Mouse (Mus musculus): Measurements from ENCODE around the gene Tnnc1.

Tnnc1 gene

DNA sequence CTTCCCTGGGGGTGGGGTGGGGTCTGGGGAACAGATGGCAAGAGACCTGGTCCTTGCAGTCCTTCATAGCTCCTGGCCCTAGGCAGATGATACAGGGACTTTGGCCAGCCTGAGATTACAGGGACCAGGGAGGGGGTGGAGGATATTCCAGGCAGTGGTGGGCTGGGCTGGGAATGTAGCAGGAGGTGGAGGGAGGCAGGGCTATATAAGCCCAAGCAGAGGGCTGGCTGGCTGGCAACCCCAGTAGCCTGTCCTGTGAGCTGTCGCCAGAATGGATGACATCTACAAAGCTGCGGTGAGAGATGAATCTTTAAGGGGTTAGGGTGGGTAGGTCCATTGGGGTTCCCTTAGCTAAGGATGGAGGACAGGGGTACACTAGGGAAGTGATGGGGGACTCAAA is at the start of gene Tnnc1:
TSS of gene Tnnc1 (plus strand) at position 229 of the 400 bp plus-strand sequence.
- DNase-seq = no peak

DNA sequence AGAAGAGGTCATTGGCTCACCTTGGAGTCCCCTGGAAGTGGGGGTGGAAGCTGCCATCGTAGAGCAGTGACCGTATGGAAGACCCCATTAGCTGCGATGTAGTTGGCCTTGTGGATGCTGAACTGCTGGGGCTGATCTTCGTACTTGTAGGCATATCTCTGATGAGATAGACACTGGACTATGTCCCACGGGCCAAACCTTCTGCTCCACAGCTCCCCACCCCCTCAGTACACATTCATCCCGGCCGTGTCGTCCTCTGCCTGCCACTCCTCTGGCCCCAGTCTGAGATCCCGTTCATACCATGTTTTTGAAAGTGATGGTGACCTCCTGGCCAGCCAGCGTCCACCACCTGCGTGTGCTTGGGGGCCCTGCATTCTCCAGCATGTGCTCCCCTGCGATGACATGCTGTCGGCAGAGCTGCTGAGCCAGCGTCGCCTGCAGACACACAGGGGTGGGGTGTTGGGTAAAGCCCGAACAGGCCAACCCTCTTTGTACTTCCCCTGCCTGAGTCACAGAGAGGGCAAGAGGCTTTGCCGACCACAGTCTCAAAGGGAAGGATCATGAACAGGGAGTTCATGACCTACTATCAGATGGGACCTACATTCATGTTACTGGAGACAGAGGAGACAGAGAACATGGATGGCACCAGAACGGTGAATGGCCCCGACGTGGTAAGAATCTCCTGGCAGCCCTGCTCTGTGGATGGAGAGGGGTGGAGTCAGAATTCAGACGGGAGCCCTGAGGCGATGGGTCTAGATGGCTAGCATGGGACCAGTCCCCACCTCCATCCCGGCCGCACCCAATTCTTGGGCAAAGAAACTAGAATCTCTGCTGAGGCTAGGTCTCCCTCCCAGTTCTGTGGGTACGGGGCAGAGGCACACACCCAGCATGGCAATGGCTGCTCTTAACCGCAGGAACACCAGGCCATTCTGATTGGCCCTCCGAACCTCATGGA is 47.6 kb upstream of the Tnnc1 start:
- no peak for DNase-seq

DNA sequence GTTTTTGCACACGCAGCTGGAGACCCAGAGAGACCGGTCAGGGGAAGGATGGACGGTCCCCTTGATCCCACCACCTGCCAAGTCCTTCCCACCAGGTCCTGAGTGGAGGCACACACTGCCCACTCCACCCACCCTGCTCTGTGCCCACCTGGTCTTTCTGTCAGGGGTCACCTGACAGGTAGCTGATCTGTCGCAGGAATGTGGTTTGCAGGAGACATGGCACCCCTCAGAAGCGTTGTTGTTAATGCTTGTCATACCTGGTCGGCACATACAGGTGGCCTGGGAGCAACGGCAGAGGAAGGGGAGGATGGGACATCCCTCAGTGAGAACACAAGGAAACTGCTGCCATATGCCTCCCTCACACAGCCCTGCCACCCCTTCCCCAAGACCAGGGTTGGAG is 46.9 kb upstream of the Tnnc1 start:
- no peak for DNase-seq

DNA sequence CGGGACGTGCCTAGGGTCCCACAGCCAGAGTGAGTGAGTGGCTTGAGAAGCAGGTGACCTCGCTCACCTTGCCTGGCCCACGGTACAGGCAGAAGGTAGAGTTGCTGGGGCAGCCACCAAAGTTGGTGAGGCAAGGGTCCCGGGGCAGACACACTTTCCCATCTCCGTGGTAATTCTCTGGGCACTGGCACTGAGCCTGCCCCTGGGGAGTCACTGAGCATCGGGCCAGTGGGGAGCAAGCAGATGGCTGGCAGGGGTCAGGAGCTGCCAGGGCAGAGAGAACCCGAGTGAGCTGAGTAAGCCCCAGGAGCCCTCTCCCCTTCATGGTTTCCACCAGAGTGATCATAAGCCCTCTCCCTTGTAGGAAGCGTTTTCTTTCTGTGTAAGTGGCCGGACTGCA is 46.5 kb upstream of the Tnnc1 start:
- DNase-seq = no peak

DNA sequence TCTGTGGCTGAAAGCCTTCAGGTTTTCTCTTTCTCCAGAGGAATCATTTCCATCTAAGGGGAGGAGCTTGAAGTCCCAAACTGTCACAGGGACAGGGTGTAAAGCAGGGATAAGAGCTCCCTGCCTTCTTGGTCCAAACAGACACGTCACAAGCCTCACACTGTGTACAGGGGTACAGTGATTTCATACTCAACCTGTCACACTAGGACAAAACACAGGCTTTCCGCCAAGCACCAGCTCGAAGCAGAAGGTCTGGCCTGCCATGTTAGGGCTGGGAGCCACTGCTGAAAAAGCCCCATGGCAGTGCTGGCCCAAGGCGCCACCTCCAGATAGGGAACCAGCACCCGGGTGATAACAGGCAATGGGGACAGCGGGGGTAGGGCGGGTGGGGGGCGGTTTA is 44.0 kb upstream of the Tnnc1 start:
- no peak for DNase-seq

DNA sequence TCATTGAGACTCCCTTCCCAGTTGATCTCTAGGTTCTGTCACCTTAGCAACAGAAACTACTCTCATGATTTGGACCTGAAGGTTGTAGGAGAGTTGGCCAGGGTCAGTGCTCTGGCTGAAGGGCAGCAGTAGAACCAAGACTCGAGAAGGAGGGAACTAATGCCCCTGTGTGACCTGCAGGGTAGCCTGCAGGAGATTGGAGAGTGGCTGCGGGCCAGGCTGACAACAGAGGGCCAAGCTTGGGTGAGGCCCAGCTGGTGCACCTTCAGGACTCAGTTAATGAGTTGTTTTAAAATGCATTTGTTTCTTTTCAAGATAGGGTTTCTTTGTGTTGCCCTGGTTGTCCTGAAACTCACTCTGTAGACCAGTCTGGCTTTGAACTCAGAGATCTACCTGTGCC is 43.1 kb upstream of the Tnnc1 start:
- DNase-seq = no peak

DNA sequence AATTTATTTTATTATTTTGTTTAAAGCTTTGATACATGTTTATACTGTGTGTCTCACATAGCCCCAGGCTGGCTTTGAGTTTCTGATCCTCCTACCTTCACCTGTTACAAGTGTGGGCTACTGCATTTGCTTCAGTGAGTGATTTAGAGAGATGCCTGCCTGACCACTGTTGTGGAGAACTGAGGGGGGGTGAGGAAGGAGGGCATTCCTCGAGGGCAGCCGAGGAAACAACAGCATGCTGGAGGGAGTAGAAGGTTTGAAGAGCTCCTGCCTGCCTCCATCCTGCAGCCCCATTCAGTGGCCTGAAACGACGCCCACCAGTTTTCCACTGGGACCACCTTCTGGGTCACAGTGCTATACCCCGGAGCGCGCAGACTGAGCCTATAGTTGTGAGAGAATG is 42.7 kb upstream of the Tnnc1 start:
- no peak for DNase-seq

DNA sequence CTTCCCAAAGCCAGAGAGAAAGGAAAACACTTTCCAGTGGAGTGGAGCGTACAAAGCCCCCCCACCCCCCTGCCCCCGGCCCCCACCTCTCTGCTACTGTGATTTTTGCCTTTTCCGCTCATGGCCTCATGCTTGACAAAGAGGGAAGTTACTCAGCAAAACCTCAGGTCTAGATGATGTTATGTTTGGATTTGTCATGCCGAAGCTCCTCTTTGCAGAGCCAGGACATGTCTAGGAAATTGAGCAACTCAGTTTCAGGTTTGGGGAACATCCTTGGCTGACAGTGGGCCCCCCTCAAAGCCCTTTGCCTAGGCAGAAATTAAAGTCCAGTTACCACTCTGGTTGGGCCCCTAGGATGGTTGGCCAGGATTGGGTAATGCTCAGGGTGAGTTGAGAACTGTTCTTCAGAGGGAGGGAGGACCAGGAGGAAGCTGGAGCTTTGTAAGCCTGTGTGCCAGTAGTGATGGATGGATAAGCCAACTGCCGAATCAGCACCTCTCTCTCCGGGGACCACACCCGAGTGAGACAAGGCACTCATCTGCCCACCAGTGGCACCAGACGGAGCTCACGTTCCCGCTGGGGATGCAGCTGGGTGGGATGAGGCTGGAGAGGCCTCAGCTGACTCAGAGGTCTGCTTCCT is 42.0 kb upstream of the Tnnc1 start:
- DNase-seq = no peak

DNA sequence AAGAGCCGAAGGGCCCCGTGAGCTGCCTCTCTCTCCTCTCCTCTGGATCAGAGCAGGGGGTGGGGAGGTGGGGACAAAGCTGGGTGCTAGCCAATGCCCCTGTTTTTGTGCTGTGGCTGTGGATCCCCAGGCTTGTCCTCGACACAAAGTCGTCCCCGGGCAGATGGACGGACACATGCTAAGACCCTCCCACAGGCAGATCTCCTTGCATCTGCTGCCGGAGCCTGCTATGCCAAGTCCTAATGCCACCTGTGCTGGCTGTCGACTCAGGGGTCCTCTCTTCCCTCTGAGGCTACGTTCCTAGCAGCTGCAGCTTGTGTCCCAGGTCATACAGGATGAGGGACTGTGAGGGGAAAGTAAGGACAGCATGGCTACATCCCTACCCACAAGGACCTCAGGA is 41.3 kb upstream of the Tnnc1 start:
- DNase-seq = no peak

DNA sequence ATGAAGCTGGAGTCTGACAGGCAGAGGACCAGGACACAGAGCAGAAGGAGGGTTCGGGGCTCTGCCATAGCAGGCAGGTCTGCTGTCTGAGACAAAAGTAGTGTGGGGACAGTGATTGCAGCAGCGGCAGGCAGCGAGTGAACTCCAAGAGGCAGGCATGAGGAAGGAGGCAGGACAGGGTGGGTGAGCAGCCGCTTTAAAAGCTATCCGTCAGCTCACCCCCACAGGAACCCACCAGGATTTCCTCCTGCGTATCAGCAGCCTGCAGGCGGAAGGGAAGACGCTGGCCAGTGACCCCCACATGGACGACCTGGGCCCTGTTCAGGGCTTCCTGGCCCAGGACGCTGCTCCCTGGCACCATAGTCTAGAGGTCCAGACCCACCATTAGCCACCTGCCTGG is 39.7 kb upstream of the Tnnc1 start, which contains the start of gene Stab1:
TSS of gene Stab1 (minus strand) at position 217 of the 400 bp plus-strand sequence.
- DNase-seq = no peak

DNA sequence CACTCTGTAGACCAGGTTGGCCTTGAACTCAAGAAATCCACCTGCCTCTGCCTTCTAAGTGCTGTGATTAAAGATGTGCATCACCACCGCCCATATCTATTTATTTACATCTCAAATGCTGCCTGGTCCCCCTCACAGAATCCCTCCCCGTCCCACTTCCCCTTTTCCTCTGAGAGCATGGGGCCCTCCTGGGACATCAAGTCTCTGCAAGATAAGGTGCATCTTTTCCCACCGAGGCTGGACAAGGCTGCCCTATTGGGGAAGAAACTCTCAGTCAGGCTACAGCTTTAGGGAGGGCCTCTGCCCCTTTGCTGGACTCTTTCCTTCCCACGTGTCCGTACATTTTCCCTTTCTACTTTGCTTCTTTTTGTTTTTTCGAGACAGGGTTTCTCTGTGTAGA is 38.6 kb upstream of the Tnnc1 start:
- DNase-seq = no peak

DNA sequence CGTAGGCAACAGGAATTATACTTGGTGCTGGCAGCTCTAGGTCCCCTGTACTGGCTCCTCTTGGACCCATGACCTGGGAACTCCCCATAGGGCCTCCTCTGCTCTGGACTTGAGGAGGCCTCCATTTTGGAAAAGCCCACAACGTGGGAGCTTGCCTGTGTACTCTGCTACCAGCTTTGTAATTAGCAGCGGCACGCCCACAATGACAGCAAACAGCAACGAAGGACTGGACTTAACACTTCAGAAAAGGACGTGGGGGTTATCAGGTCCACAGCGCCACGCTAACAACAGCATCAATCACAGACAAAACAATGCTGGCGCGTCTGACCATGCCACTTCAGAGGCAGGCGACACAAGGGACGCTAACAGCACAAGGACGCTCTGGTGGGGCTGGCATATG is 37.1 kb upstream of the Tnnc1 start:
- DNase-seq = no peak

DNA sequence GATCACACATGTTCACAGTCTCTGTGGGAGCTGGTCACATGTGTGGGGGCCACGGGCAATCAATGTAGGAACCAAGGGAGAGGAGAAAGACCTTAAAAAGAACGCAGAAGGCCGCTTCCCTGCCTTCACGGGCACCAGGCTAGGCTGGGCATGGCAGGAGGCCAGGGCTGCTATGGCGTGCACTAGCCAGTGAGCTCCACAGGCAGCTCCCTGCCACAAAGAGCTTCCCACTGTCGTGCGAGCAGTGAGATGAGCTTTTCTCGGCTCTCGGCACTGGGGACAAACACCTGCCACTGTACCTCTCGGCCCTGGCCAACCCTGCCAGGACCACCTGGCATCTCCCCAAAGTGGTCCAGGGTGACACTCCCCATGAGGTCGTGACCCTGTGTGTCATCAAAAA is 36.7 kb upstream of the Tnnc1 start:
- DNase-seq = no peak

DNA sequence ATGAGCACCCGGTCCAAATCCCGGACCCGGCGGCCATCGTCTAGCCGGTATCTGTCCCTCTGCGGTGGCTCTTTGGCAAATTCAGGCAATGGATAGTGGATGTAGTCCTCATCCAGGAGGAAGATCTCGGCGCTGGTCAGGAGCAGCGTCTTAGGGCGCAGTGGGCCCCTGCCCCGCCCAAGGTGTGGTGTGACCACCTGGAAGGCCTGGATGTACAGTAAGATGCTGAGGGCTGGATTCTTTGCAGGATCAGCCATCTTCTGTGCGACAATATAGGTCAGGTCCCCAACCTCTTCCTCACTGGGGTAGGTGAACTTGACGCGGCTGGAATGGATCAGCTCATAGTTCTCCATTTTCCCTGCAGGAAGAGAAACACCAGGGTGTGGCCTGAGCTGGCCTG is 36.3 kb upstream of the Tnnc1 start:
- DNase-seq = no peak

DNA sequence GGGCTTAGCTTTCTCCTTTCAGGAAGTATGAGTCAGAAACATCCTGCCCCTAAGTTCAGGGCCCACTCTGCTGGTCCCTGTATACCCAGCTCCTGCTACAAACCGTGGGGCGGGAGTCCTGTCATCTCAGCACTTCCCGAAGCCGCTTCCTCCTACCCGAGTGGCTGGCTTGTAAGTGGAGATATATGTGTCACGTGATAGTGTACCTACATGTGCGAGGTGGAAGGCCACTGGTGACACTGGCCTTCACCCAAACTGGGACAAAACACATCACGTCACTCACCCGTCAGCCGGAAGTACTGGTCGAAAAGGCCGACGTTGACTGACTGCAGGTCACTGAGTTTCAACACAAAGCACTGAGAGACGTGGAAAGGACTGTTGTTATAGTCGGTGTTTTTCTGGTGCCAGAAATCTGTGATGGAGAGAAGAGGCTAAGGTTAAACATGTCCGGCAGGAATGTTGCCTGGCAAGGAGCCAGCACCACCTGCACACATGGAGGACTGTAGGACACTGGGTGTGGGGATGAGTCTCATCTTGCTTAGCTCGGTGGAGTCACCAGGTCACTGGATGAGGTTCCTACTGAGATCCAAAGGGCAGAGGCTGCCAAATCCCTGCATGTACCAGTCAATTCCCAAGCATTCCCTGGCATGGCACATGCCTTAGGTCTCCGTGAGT is 35.2 kb upstream of the Tnnc1 start:
- DNase-seq = no peak

DNA sequence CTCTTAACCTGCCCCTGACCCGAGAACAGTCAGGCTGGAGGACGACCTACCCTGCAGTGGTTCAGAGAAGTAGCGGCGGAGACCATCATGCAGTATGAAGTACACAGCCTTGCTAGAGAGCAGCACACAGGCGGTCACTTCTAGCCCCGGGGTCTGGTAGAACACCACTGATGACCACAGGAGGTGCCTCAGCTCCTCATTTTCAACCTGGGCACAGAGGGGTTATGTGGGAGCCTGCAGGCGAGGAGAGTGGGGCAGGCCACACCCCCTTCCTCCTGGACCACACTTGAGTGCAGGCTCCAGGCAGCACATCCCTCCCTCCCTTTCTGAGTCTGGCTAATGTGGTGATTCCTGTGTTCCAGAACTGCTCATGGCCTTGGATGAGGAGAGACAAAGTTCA is 34.6 kb upstream of the Tnnc1 start:
- DNase-seq = no peak

DNA sequence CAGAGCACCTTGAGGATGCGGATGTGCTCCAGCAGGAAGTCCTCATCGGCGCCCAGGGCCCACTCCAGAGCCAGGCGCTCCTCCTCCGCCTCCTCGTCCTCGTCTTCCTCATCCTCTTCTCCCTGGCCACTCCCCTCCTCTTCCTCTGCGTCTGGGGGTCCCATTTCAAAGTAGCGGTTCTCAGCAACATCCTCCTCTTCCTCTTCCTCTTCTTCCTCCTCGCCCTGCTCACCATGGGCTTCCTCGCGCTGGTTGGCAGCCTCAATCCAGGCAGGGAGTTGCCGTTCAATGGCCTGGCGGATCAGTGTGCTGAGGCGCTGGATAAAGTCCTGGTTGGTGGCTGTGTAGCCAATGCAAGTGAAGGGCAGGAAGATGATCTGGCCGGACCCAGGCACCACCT is 30.8 kb upstream of the Tnnc1 start:
- DNase-seq = no peak

DNA sequence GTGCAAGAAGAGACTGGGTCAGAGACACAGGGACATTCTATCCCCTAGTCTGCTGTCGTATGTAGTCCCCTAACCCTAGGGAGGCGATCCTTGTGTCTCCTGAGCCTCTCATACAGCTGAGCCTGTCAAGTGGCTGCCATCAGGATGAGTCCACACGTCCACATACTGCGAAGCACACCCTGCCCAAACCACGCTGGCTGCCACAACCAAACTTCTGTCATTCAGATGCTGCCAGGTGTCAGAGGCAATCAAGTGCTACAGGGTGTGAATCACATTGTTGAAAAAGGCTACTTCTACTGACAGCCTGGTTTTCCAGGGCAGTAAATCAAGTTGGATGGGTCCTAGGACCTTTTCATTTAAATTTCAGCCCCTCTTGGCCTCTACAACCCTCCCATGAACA is 30.4 kb upstream of the Tnnc1 start:
- DNase-seq = no peak

DNA sequence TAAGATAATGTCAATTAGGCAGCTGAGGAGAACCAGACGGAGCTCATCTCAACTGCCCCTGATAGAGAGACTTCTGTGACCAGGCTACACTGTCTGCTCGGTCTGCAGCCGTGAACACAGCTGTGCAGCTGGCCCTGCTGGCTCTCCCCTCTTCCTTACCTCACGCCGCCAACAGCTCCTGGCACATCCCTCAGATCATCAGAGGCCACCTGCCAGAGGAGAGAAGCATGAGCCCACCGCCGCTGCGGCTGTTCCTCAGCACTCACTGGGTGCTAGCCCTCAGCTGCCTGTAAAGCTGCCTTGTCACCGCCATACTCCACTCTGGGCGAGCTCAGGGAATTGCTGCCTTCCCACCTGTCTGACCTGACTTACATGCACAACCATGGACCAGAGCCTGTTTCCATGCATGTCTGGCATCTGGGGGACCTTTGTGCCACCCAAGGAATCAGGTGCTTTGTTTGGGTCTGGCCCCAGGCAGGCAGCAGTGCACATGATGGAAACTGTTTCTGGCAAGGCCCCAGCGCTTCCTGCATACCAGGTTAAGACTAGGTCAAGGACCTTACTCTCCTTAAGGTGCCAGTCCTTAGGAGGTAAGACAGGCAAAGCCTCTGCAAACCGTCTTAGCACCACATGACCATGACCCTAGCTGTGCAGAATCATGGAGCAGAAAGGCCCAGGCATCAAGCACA is 28.3 kb upstream of the Tnnc1 start:
- no peak for DNase-seq

DNA sequence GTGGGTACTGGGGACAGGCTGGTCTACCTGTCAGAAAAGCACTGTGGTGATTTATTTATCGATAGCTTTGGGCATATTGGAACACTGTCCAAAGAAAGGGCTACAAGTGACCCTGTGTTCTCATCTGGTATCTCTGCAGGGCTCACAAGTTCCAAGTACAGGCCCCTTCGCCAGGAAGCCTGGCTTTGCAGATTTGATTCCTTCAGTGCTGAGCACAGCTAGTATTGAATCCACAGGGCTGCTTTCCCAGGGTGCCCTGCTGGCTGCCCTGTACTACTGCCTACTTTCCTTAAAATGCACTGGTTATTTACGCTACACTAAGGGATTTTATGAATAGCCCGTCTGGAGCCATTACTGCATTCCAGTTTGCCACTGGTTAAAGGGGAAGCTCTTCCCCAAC is 26.6 kb upstream of the Tnnc1 start:
- DNase-seq = no peak

DNA sequence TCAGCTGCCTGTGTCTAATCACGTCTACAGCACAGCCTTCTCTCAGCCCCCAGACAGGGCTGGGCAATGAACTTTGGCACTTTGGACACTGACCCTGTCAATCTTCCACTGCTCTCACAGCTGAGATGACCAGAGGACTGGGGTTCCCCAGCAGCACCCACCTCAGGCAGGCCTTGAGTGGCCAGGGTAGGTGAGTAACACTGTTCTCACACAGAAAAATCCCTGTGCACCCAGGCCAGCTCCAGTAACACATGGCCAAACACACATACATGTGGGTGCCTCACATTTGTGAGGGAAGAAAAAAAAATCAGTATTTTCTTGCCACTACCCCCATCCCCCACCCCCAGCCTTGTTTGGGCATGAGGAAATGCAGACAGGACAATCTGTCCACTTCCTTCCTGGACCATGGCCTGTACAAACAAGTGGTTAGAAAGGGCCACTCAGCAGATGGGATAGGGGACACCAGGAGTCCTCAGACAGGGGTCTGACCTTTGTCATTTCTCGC is 25.3 kb upstream of the Tnnc1 start:
- DNase-seq = no peak

DNA sequence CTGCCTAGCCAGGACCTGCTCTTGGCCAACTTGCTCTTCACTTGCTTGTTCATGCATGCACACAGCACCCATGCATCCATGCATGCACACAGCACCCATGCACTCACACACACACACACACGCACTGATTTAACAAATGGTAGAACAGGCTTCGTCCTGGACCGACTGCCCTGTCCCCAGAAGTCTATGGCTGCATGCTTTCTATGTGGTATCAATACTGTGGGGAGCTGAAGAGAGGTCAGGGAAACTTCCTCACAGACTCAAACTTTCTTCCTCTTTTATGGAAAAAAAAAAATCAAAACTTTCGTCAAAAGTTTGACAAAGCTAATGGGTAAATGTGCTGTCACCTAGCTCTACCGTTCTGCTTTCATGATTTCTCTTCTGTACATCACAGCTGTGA is 24.6 kb upstream of the Tnnc1 start:
- no peak for DNase-seq

DNA sequence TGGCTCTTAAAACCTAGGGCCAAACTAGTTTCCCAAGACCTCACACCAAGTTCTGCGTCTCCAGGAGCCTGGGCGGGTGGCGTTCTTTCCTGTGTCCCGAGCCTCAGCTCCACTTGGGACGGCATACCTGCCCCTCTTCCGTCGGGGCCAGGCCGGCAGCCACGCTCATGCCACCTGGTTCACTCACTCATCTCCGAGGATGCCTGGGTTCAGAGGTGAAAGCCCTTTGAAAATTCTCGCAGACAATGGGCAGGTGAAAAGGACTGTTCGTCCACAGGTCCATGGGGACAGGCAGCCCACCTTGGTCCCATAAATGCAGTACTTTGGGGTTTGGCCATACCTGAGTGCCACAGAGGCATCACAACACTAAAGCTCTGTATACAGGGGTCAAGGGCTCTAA is 23.9 kb upstream of the Tnnc1 start:
- DNase-seq = no peak

All from thymus, postnatal 36 days (tissue).